Comparison of ENCODE assay signal across 18 mouse cellular contexts in genomic region chr12:72315732-72316465, GRCm38 (mm10).
DNase-seq lines count a peak whose midpoint lies in the region; ATAC-seq lines count a peak whose summit lies in the region.
"Had no signal": no experiment of that assay in that cellular context is flagged by ENCODE, and none has a peak within 500 bp of the region (broad histone marks: within the 10 kb centered on the region; RNA-seq: fewer than 3 reads in every experiment).

No protein-coding gene starts in this region.

- no peaks in the 10 kb centered on the region for H3K27me3 ChIP-seq in midbrain, embryonic 14.5 days (ENCODE audit: control insufficient read depth, insufficient read depth, low read length)
- H3K27me3 ChIP-seq in midbrain, embryonic 11.5 days (ENCODE audit: control insufficient read depth, insufficient read depth, low read length), result no peaks in the 10 kb centered on the region
- no peaks in the 10 kb centered on the region for H3K27me3 ChIP-seq in hindbrain, embryonic 16.5 days (replicated peaks; ENCODE audit: control insufficient read depth, insufficient read depth, low read length)
- H3K27me3 ChIP-seq: CH12.LX; embryonic facial prominence, embryonic 13.5 days; heart, embryonic 15.5 days; limb, embryonic 12.5 days; liver, embryonic 13.5 days had no signal

- peak overlapping the region; percentile 20; the same call in 1 of the 2 replicates for H3K27ac ChIP-seq in midbrain, embryonic 14.5 days (replicated peaks; ENCODE audit: low read depth, low read length)
- no peak overlapping the region for H3K27ac ChIP-seq in midbrain, embryonic 11.5 days (ENCODE audit: low read depth, low read length)
- 0 out of 2 replicates have a peak overlapping the region, but pooled peaks have one; percentile 13 for H3K27ac ChIP-seq in hindbrain, embryonic 16.5 days (ENCODE audit: low read depth, low read length)
- H3K27ac ChIP-seq: embryonic facial prominence, embryonic 13.5 days; heart, embryonic 15.5 days; limb, embryonic 12.5 days; liver, embryonic 13.5 days had no signal

- H3K4me1 ChIP-seq in midbrain, embryonic 14.5 days (ENCODE audit: control insufficient read depth, insufficient read depth, low read length), result 0 out of 2 replicates have a peak, but pooled peaks cover 5% of the 10 kb centered on the region
- no peaks in the 10 kb centered on the region for H3K4me1 ChIP-seq in midbrain, embryonic 11.5 days (ENCODE audit: control insufficient read depth, insufficient read depth, low read length)
- H3K4me1 ChIP-seq in hindbrain, embryonic 16.5 days (ENCODE audit: control insufficient read depth, insufficient read depth, low read depth, low read length), result peaks cover 7% of the 10 kb centered on the region; the same call in 1 of the 2 replicates
- H3K4me1 ChIP-seq: embryonic facial prominence, embryonic 13.5 days; heart, embryonic 15.5 days; limb, embryonic 12.5 days; liver, embryonic 13.5 days had no signal

- no peaks in the 10 kb centered on the region for H3K9me3 ChIP-seq in midbrain, embryonic 14.5 days (ENCODE audit: control insufficient read depth, low read length)
- no peaks in the 10 kb centered on the region for H3K9me3 ChIP-seq in midbrain, embryonic 11.5 days (ENCODE audit: control insufficient read depth, low read length)
- H3K9me3 ChIP-seq in hindbrain, embryonic 16.5 days (ENCODE audit: control insufficient read depth, low read length), result no peaks in the 10 kb centered on the region
- H3K9me3 ChIP-seq: embryonic facial prominence, embryonic 13.5 days; heart, embryonic 15.5 days; limb, embryonic 12.5 days; liver, embryonic 13.5 days had no signal

- 64% methylated on average over 15 of the region's 15 CpGs for WGBS in midbrain, embryonic 14.5 days
- WGBS in midbrain, embryonic 11.5 days, result 82% methylated on average over 15 of the region's 15 CpGs
- 48% methylated on average over 15 of the region's 15 CpGs for WGBS in hindbrain, embryonic 16.5 days

- no peaks in the 10 kb centered on the region for H3K36me3 ChIP-seq in midbrain, embryonic 14.5 days (ENCODE audit: control insufficient read depth, insufficient read depth, low read length)
- H3K36me3 ChIP-seq in midbrain, embryonic 11.5 days (ENCODE audit: control insufficient read depth, insufficient read depth, low read length), result no peaks in the 10 kb centered on the region
- no peaks in the 10 kb centered on the region for H3K36me3 ChIP-seq in hindbrain, embryonic 16.5 days (ENCODE audit: control insufficient read depth, insufficient read depth, low read length)
- H3K36me3 ChIP-seq: embryonic facial prominence, embryonic 13.5 days; heart, embryonic 15.5 days; limb, embryonic 12.5 days; liver, embryonic 13.5 days had no signal

- no peak overlapping the region for H3K9ac ChIP-seq in midbrain, embryonic 14.5 days (replicated peaks; ENCODE audit: low read length)
- no peak overlapping the region for H3K9ac ChIP-seq in midbrain, embryonic 11.5 days (ENCODE audit: low read length)
- H3K9ac ChIP-seq in hindbrain, embryonic 16.5 days (ENCODE audit: low read depth, low read length), result no peak overlapping the region
- H3K9ac ChIP-seq: embryonic facial prominence, embryonic 13.5 days; heart, embryonic 15.5 days; limb, embryonic 12.5 days; liver, embryonic 13.5 days; lung, embryonic 14.5 days had no signal

- H3K4me3 ChIP-seq in midbrain, embryonic 14.5 days (replicated peaks; ENCODE audit: low read depth, low read length), result no peak overlapping the region
- H3K4me3 ChIP-seq in midbrain, embryonic 11.5 days (ENCODE audit: low read depth, low read length), result no peak overlapping the region
- no peak overlapping the region for H3K4me3 ChIP-seq in hindbrain, embryonic 16.5 days (ENCODE audit: low read length)
- H3K4me3 ChIP-seq: embryonic facial prominence, embryonic 13.5 days; heart, embryonic 15.5 days; limb, embryonic 12.5 days; liver, embryonic 13.5 days had no signal

- ATAC-seq in midbrain, embryonic 14.5 days (ENCODE audit: low FRiP score, low TSS enrichment), result no peak
- ATAC-seq in midbrain, embryonic 11.5 days (ENCODE audit: low FRiP score), result no peak
- peak; percentile 67 for ATAC-seq in hindbrain, embryonic 16.5 days
- ATAC-seq: forebrain, embryonic 16.5 days; intestine, postnatal 0 days had no signal

- no peak overlapping the region for H3K4me2 ChIP-seq in midbrain, embryonic 14.5 days (ENCODE audit: low read length)
- H3K4me2 ChIP-seq in midbrain, embryonic 11.5 days, result no peak overlapping the region
- no peak overlapping the region; the same call in 1 of the 2 replicates for H3K4me2 ChIP-seq in hindbrain, embryonic 16.5 days (ENCODE audit: low read length)
- H3K4me2 ChIP-seq: embryonic facial prominence, embryonic 13.5 days; heart, embryonic 15.5 days; limb, embryonic 12.5 days; liver, embryonic 13.5 days; lung, embryonic 14.5 days had no signal

- DNase-seq in cerebellum, adult 11-12 months, result peak; percentile 33
- no peak for DNase-seq in cerebellum, postnatal 4 days (ENCODE audit: low spot score in 2 of 2)
- peak; percentile 63 for DNase-seq in midbrain, embryonic 14.5 days
- DNase-seq in midbrain, embryonic 11.5 days (ENCODE audit: low spot score, missing footprints), result no peak
- DNase-seq in embryo, embryonic 10.5 days (ENCODE audit: low spot score), result no peak
- no peak for DNase-seq in thymus, postnatal 10 days (ENCODE audit: low spot score in 2 of 2)
- DNase-seq: gastrocnemius, postnatal 25 days; liver, embryonic 13.5 days; lung, embryonic 14.5 days; lung, postnatal 36 days; thymus, postnatal 25 days had no signal

Comparison
In these comparisons a context has a peak if more than half of its experiments do, and no peak if none do; other contexts are left out.
1. DNase-seq: peak in cerebellum, adult 11-12 months (single experiment) and midbrain, embryonic 14.5 days (single experiment); none in cerebellum, postnatal 4 days (0 of 2), midbrain, embryonic 11.5 days (single experiment), embryo, embryonic 10.5 days (single experiment) and thymus, postnatal 10 days (0 of 2).